Mouse (Mus musculus) hindbrain, embryonic 10.5 days (tissue): ENCODE results near the gene Cntn2. TPM values are rescaled to one million over a fixed set of nuclear protein-coding genes. Genes with fewer than 3 reads are reported as not detected.
A peak's percentile ranks its signal among the peaks of the same experiment; 100 is the strongest.
"Not testable (repeated sequence)": the region's sequence is repeated elsewhere in the genome, so short reads cannot be mapped to it uniquely, and the experiment has no call there.

Experiments
- DNase-seq: peaks from one replicate; pipeline ENCODE4 v3.0.0-alpha.2; 2017; ENCODE audit warnings: low spot score
- H3K27ac ChIP-seq: fragments of 300-500 bp; sonication (generic); 2 replicates; pipeline ENCODE4 v1.5.1; 2016; ENCODE audit warnings: mild to moderate bottlenecking, moderate library complexity
- H3K27me3 ChIP-seq: fragments of 300-500 bp; sonication (generic); 2 replicates; pipeline ENCODE4 v1.6.1; 2016; ENCODE audit warnings: mild to moderate bottlenecking; ENCODE audit not compliant: poor library complexity, insufficient read depth, severe bottlenecking
- H3K36me3 ChIP-seq: fragments of 300-500 bp; sonication (generic); 2 replicates; pipeline ENCODE4 v1.6.1; 2016; ENCODE audit warnings: mild to moderate bottlenecking, moderate library complexity
- H3K4me1 ChIP-seq: fragments of 300-500 bp; sonication (generic); replicated peaks from 2 replicates; pipeline ENCODE4 v1.6.1; 2016; ENCODE audit warnings: mild to moderate bottlenecking
- H3K4me3 ChIP-seq: fragments of 300-500 bp; sonication (generic); 2 replicates; pipeline ENCODE4 v1.5.1; 2016; ENCODE audit warnings: mild to moderate bottlenecking, moderate library complexity
- H3K9me3 ChIP-seq: fragments of 300-500 bp; sonication (generic); 2 replicates; pipeline ENCODE4 v1.6.1; 2016; ENCODE audit warnings: mild to moderate bottlenecking, moderate library complexity
- WGBS: fragments of 180-500 bp; shearing (Covaris S2); methylation state at CpG from one replicate; pipeline ENCODE4 v1.1.7; 2016; 5-methylcytosine and 5-hydroxymethylcytosine counted together
- polyA plus RNA-seq: library from polyadenylated mRNA; unstranded; fragments of >200 nt; fragmentation: Nextera tagmentation; extraction: Ambion mirVana; gene quantifications from 2 replicates; pipeline ENCODE4 v1.2.1, GENCODE M21; 2016

The Cntn2 gene
- polyA plus RNA-seq, 1 experiment from 2014 or later, result 87.6 TPM

DNA sequence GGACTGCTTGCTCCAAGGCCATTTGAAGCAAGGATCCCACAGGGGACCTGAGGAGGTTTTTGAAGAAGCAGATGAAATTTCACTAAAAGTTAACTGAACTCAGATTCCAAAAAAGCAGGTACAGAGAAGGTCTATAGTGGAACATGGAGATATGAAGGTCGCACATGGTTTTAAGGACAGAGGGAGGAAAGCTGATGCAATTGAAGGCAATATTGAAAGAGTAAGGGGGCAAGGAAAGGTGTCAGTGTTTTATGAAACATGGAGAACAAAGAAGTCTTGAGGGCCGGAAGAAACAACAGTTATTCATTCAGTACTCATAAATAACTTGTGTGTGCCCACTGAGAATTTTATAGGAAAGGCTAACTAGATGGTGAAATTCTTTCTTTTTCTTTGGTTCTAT lies 61.4 kb downstream of the Cntn2 start:
- H3K27ac ChIP-seq, result no peak overlapping the region
- no peaks in the 10 kb centered on the region for H3K27me3 ChIP-seq
- peaks cover 15% of the 10 kb centered on the region for H3K4me1 ChIP-seq
- no peak overlapping the region for H3K4me3 ChIP-seq
- no peak for DNase-seq
- WGBS, result 92% methylated on average over 2 of the region's 2 CpGs
- peaks cover 32% of the 10 kb centered on the region for H3K36me3 ChIP-seq
- H3K9me3 ChIP-seq, result no peaks in the 10 kb centered on the region

GRCm38 (mm10) chr1:132479438-132479837 lies 63.6 kb downstream of the Cntn2 start:
- Histone ChIP-seq H3K9me3 (no peaks in the 10 kb centered on the region), H3K27ac (no peak overlapping the region), H3K4me3 (no peak overlapping the region), H3K36me3 (peaks cover 10% of the 10 kb centered on the region), H3K27me3 (no peaks in the 10 kb centered on the region), H3K4me1 (peaks cover 28% of the 10 kb centered on the region)
- WGBS, result 87% methylated on average over 1 of the region's 1 CpGs
- DNase-seq, result no peak

DNA sequence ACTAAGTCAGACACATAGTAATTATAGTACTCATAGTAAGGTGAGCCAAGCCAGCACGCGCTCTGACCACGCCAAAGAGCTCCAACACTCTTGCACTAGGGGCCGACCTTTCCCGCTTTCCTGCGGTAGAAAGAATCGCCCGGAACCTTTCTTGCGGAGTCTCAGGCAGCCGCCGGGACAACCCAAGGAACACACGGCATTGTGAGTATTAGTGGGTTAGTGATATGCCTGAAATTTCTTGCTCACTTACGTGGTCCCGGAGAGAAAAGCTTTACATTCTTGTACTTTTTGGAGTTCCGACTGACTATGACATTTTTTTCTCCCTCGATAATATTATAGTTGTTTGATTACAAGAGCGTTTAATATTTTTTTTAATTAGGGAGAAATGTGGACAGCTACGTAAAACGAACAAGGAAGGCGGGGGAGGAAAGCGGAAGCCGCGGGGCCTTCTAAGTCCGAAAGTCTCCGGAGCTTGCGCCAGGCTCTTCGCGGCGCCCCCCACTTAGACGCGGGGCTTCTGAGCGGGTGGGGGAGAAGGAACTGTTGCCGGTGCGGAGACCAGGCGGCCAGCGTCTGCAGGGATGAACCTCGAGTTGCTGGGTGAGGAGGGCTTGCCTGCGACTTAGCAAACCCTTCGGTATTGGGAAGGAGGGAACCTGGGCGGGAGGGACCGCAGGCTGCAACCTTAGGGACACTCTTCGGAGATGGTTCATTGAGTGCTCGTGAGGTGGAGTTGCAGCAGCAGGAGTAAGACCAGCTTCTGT lies 65.9 kb downstream of the Cntn2 start, which contains the start of gene Rbbp5:
Gene Rbbp5, plus strand, starts transcription at position 438 of the 764 bp plus-strand sequence.
- Histone ChIP-seq H3K36me3 (no peaks in the 10 kb centered on the region), H3K9me3 (no peaks in the 10 kb centered on the region), H3K27me3 (no peaks in the 10 kb centered on the region), H3K4me1 (peaks cover 28% of the 10 kb centered on the region), H3K27ac (peak within 1 kb of the TSS; percentile 94), H3K4me3 (peak within 1 kb of the TSS; percentile 81)
- under 1% methylated on average over 43 of the region's 43 CpGs for WGBS
- peak; percentile 86 for DNase-seq

GRCm38 (mm10) chr1:132476575-132476927 lies 66.5 kb downstream of the Cntn2 start:
- H3K4me3 ChIP-seq, result peak overlapping the region; percentile 81
- H3K4me1 ChIP-seq, result peaks cover 28% of the 10 kb centered on the region
- no peak for DNase-seq
- 7% methylated on average over 9 of the region's 9 CpGs for WGBS
- no peaks in the 10 kb centered on the region for H3K27me3 ChIP-seq
- H3K36me3 ChIP-seq, result no peaks in the 10 kb centered on the region
- H3K9me3 ChIP-seq, result no peaks in the 10 kb centered on the region
- peak overlapping the region; percentile 94 for H3K27ac ChIP-seq

DNA sequence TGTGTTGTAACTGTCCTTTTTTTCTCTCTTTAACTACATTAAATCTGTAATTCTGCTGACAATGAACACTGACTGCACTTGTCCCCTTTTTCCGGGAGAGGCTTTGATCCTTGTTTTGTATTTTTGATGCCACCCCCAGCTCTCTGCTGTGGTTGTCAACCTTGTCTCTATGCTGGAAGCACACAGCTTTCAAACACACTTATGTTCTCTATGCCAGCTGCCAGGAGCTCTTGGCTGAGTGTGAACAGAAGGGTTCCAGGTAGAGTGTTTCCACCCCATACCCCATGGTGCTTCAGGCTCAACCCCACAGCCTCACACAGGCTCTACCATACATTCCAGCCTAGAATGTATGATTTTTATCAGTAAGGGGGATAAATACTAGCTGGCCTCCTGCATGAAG lies 68.6 kb downstream of the Cntn2 start:
- peaks cover 28% of the 10 kb centered on the region for H3K4me1 ChIP-seq
- no peak overlapping the region for H3K27ac ChIP-seq
- H3K27me3 ChIP-seq, result no peaks in the 10 kb centered on the region
- no peaks in the 10 kb centered on the region for H3K9me3 ChIP-seq
- DNase-seq, result no peak
- 76% methylated on average over 1 of the region's 1 CpGs for WGBS
- no peaks in the 10 kb centered on the region for H3K36me3 ChIP-seq
- H3K4me3 ChIP-seq, result no peak overlapping the region

DNA sequence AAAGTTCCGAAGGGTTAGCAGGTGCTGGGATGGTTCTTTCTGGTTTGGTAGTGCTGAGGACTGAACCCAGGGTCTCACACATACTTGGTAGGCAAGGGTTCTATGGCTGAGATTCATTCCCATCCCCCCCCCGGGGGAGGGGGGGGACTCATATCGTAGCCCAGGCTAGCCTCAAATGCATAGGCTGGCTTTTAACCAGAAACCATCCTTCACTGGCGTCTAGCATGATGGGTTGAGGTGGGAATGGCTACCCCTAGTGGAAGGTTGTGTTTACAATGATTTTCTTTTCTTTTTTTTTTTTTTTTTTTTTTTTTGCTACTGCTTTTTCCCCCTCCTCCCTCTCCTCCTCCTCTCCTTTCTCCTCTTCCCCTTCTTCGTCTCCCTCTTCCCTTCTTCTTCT lies 70.5 kb downstream of the Cntn2 start:
- Histone ChIP-seq H3K4me3 (no peak overlapping the region), H3K9me3 (no peaks in the 10 kb centered on the region), H3K36me3 (no peaks in the 10 kb centered on the region), H3K4me1 (peaks cover 13% of the 10 kb centered on the region), H3K27me3 (no peaks in the 10 kb centered on the region), H3K27ac (no peak overlapping the region)
- DNase-seq, result no peak
- 63% methylated on average over 5 of the region's 5 CpGs for WGBS

DNA sequence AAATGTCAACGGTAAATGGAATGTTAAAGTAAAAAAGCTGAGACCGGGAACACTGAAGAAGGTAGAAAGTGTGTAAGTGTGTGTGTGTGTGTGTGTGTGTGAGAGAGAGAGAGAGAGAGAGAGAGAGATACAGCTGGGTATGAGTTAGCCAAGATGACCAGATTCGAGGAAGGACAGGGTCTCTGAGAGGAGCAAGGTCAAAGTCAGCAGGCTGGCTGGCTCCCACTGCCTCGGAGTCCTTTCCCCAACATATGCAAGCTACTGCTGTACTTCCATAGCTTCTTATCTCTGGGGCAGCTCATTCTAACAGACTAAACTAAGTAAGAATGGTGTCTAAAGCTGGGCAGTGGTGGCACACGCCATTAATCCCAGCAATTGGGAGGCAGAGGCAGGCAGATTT lies 71.6 kb downstream of the Cntn2 start:
- Histone ChIP-seq H3K9me3 (no peaks in the 10 kb centered on the region), H3K27ac (no peak overlapping the region), H3K27me3 (no peaks in the 10 kb centered on the region), H3K4me3 (no peak overlapping the region), H3K36me3 (peaks cover 9% of the 10 kb centered on the region), H3K4me1 (peaks cover 12% of the 10 kb centered on the region)
- 91% methylated on average over 5 of the region's 5 CpGs for WGBS
- DNase-seq, result no peak

GRCm38 (mm10) chr1:132471032-132471431 lies 72.0 kb downstream of the Cntn2 start:
- DNase-seq, result no peak
- Histone ChIP-seq H3K4me3 (no peak overlapping the region), H3K4me1 (peaks cover 8% of the 10 kb centered on the region), H3K36me3 (peaks cover 9% of the 10 kb centered on the region), H3K27ac (no peak overlapping the region), H3K9me3 (no peaks in the 10 kb centered on the region), H3K27me3 (no peaks in the 10 kb centered on the region)
- whole genome bisulfite sequencing, result 90% methylated on average over 2 of the region's 2 CpGs

DNA sequence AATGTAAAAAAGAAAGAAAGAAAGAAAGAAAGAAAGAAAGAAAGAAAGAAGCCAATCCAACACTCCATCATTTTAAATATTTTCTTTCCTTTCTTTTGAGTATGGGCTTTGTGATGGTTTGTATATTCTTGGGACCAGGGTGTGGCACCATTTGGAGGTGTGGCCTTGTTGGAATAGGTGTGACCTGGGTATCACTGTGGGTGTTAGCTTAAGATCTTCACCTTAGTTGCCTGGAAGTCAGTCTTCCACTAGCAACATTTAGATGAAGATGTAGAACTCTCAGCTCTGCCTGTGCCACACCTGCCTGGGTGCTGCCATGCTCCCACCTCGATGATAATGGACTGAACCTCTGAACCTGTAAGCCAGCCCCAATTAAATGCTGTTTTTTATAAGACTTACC lies 73.0 kb downstream of the Cntn2 start:
- not testable (repeated sequence) for DNase-seq, H3K9me3 ChIP-seq, H3K4me1 ChIP-seq, H3K4me3 ChIP-seq, H3K27me3 ChIP-seq, H3K27ac ChIP-seq
- peaks cover 16% of the 10 kb centered on the region for H3K36me3 ChIP-seq
- 90% methylated on average over 1 of the region's 1 CpGs for WGBS

DNA sequence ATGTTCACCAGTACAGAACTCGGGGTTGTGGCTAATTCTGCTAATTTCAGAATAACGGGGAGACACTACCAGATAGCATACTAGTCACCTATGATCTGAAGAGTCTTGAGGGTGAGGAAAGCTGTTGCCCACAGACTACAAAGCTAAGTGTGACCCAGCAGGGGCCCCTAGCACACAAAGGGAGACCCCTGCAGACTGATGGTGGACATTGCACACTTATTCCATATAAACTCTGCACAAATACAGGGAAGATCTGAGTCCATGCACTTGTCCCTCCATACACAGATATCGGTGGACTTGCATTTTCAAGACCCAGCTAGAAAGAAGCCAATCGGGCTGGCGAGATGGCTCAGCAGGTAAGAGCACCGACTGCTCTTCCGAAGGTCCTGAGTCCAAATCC lies 73.5 kb downstream of the Cntn2 start:
- Histone ChIP-seq H3K9me3 (no peaks in the 10 kb centered on the region), H3K4me3 (no peak overlapping the region), H3K27ac (no peak overlapping the region), H3K4me1 (no peaks in the 10 kb centered on the region), H3K36me3 (peaks cover 21% of the 10 kb centered on the region), H3K27me3 (no peaks in the 10 kb centered on the region)
- 89% methylated on average over 7 of the region's 7 CpGs for WGBS
- no peak for DNase-seq

DNA sequence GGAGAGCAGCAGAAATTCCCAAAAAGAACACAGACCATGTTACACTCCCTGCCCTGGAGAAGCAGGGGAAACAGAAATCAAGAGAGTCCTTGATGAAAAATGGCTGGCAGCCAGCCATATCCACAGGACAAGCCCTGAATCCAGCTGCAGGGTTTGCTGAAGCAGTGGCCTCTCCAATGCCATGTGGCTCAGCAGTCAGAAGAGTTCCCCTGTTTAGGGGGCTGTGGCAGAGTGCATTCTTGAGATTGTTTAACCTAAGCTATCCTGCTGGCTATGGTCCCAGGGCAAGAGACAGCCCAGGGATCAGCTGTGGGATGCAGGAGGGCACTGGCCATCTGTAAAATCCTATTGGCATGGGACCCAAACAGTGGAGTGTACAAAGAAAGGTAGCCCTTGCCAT lies 74.1 kb downstream of the Cntn2 start:
- Histone ChIP-seq H3K27me3 (no peaks in the 10 kb centered on the region), H3K4me1 (no peaks in the 10 kb centered on the region), H3K4me3 (no peak overlapping the region), H3K27ac (no peak overlapping the region), H3K9me3 (no peaks in the 10 kb centered on the region), H3K36me3 (peaks cover 27% of the 10 kb centered on the region)
- DNase-seq, result no peak

DNA sequence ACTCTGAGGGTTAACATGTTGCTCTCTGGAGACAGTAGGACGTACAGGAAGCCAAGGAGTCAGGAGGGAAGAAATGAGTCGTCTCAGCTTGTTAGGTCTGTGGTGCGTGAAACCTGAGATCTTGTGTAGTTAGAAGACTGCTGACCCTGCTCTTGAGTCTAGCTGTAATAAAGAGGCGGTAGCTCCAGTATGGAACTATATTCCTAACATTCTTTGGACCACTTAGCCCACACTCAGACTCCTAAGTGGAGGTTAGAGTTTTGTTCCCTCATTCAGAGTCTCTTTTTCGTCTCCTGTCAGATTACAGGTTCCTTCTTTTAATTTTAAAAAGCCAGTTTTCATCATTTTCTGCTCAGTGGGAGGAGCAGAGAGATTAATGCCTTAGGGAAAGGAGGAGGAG lies 78.4 kb downstream of the Cntn2 start:
- Histone ChIP-seq H3K27ac (no peak overlapping the region), H3K4me3 (no peak overlapping the region), H3K27me3 (no peaks in the 10 kb centered on the region), H3K9me3 (no peaks in the 10 kb centered on the region), H3K36me3 (peaks cover 61% of the 10 kb centered on the region), H3K4me1 (no peaks in the 10 kb centered on the region)
- DNase-seq, result no peak
- 88% methylated on average over 5 of the region's 5 CpGs for WGBS
